Mouse (Mus musculus): ENCODE data around the gene Fanci.

- no peak for TF ChIP-seq CTCF (IDR thresholded peaks at IDR 0.05; ENCODE audit: low read depth)
- no peak for TF ChIP-seq EP300 (IDR thresholded peaks at IDR 0.05; ENCODE audit: low read depth)
These were observed 2.2 kb downstream of the Fanci start for GRCm38 (mm10) chr7:79393924-79394323.
